Mouse (Mus musculus): ENCODE results near the gene Vsig1.

Gene Vsig1

DNA sequence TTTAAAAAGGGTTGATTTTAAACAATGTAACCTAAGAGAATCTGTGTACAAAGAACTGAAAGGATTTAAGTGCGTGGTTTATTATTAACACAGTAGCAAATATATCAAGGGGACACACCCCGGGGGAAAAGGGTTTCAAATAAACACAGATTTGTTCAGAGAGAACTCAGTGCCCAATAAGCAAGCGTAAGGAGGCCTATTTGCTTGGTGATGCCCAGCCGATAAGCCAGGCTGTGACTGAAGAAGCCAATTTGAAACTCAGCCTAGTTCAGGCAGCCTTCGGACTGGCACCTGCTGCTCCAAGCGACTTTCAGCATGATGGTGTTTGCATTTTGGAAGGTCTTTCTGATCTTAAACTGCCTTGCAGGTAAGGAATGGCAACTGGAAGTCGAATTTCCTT, at the start of gene Vsig1:
TSS of gene Vsig1 (plus strand) at position 249 of the 400 bp plus-strand sequence.
- no peak for TF ChIP-seq GATA4 (IDR thresholded peaks at IDR 0.05; ENCODE audit: insufficient replicate concordance, low read length)

DNA sequence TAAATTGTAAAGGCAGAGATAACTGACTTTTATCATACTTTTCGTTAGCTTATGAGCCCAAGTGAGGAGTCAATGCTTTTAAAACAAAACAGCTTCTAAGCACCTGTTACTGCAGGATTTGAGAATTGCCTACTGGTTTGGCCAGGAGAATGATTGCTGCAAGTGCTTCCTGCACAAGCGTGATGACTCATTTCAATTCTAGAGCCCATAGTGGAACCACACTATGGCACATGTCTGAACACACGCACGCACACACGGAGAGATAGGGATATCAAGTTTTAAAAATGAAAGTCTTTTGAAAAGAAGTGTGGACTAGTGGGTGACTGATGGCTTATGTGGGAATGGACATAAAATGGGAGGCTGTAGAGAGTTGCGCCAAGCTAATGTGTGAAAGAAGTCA, 44.6 kb upstream of the Vsig1 start:
- TF ChIP-seq GATA4 (IDR thresholded peaks at IDR 0.05; ENCODE audit: insufficient replicate concordance, low read length): no peak

DNA sequence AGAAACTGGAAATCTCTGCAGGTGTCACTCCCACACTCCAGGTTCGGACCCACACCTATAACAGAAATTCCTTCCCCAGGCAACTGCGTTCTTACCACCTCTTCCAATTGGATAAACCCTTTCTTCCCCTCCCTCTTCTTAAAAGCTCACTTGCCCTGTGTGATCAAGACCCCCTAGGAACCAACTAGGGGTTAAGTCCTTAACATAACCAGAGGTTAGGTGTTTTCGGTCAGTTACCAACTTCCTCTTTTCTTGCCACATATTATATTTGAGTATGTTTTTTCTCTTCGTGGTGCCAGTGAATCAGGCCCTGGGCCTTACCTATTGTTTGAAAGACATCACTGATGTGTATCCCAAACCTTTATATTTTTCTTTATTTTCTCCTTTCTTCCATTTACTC, 44.0 kb upstream of the Vsig1 start:
- no peak for TF ChIP-seq GATA4 (IDR thresholded peaks at IDR 0.05; ENCODE audit: insufficient replicate concordance, low read length)

DNA sequence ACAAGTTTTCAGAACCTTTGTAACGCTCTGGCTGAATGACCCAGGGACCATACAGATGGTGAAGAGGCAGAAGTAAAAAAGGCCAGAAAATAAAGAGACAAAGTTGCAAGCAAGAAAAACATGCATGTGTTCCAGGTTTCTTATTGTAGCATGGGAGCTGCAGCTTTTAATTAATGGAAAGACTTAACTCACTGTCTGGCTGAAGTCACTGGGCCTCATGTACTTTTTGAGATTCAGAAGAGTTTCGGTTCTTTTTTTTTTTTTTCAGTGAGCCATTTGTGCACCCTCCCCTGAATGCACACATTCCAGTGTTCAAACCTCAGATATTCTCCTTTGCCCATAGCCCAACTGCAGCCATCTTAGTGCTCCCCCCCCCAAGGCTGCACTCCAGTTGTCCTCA, 20.2 kb upstream of the Vsig1 start:
- no peak for TF ChIP-seq GATA4 (IDR thresholded peaks at IDR 0.05; ENCODE audit: insufficient replicate concordance, low read length)

DNA sequence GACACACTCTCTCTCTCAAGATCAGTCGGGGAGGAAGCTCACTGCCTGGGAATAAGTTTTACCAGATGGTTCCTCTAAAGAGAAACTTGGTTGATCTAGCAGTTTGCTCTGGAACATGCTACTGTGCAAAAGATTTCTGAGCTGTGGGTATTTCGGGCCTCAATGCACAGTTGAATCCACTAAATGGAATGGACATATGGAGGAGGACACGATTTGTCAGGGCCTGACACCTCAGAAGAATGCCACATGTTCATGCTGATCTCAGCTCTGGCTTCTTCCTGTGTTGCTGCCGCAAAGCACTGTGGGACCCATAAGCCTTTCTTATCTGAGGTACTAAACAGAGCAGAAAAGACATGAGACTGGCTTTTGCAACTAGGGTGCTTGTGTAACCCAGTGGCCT, 15.6 kb upstream of the Vsig1 start:
- no peak for TF ChIP-seq GATA4 (IDR thresholded peaks at IDR 0.05; ENCODE audit: insufficient replicate concordance, low read length)

DNA sequence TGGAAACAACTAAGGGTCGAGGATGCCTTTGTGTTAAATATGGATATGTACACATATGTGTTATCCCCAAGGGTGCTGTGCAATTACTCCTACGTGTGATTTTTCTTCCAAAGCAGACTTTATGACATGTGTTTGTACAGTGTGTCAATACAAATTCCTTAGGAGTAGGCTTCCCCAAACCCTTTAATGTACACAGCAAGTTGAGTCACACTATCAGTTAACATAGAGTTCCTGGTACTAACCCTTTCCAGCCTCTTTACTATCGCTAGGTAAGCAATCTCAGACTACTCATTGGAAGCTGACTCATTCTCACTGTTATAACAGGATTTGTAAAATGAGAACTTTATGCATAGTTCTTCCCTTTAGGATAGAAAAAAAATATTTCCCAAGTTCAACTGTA, 3.9 kb upstream of the Vsig1 start:
- no peak for TF ChIP-seq GATA4 (IDR thresholded peaks at IDR 0.05; ENCODE audit: insufficient replicate concordance, low read length)

DNA sequence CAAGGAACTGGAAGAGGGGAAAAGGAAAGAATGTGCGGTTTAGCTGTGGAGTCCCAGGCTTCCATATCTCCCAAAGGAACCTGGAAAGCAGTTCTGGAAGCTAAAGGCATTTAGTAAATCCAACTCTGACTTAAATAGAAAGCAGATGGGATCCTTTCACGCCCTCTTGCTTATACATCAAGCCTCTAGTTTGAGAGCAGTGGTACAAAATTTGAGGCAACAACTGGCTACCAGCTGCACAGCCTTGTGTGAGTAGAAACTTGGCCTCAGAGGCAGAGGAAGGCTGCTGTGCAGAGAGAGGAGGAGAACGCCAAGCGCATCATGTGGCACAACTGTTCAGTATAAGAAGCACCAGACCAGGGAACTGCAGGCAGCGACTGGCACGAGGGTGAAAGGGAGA, 13.9 kb downstream of the Vsig1 start:
- no peak for TF ChIP-seq GATA4 (IDR thresholded peaks at IDR 0.05; ENCODE audit: insufficient replicate concordance, low read length)

DNA sequence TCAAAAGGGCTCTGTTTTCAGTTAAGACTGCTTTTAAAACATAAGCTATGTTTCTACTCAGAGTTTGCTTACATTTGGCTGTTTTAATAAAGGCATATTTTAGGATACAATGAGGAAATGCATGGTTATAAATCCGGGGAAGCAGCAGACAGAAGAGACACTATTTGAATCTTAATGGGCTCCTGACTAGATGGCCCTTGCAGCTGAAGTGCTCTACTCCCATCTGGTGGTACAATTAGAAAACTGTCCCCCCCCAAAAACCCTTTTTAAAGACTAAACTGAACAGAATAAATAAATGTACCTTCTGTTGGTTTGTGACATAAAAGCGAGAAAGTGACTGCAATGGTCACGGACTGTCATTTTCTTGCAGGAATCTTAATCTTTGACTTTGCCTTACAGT, 24.7 kb downstream of the Vsig1 start:
- TF ChIP-seq GATA4 (IDR thresholded peaks at IDR 0.05; ENCODE audit: insufficient replicate concordance, low read length): no peak

DNA sequence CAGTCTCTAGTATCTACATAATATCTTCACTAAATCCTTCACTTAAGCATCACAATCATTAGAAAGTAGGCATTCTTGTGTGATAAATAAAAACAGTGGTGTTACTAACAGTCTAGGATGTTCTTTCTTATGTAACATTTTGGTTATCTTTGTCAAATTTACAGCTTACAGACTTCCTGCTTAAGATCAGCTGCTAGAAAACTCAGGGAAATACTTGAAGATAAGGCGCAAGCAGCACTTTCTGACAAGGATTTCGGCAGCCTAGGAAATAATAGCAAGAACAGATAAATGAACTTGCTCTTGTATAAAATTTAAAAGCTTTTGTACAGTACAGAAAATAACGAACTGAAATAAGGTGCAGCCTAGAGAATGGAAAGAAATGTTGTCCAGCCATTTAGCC, 25.9 kb downstream of the Vsig1 start:
- TF ChIP-seq GATA4 (IDR thresholded peaks at IDR 0.05; ENCODE audit: insufficient replicate concordance, low read length): no peak

DNA sequence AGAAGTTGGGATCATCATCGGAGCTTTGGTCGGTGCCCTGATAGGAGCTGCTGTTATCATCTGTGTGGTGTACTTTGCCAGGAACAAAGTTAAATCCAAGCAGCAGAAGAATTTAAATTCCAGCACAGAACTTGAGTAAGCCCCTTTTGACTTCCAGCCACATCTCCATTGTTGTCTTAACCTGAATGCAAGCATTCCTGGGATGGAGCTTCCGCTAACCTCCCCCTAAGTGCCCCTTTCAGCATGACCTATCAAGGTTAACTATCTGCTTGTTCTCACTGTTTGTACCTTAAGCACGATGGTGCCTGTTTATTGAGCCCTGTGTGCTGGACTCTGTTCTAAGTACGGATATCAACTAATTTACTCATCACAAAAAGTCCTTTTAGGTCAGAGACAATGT, 28.9 kb downstream of the Vsig1 start:
- no peak for TF ChIP-seq GATA4 (IDR thresholded peaks at IDR 0.05; ENCODE audit: insufficient replicate concordance, low read length)

DNA sequence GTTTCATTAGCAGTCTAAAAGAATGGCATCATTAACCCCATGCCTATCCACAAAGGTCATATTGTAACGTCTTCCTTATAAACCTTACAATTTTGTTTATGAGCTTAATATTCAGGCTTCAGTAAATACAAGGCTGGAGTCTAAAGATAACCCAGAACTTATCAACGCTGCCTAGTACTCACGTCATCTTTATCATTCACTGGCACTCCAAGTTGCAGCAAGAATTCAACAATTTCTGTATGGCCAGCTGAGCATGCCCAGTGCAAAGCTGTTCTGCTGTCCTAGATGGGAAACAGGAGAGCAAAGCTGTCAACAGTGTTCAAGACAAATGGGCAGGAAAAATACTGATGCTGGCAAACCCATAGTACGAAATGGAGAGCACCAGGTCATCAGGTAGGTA, 46.2 kb downstream of the Vsig1 start:
- TF ChIP-seq GATA4 (IDR thresholded peaks at IDR 0.05; ENCODE audit: insufficient replicate concordance, low read length): no peak

DNA sequence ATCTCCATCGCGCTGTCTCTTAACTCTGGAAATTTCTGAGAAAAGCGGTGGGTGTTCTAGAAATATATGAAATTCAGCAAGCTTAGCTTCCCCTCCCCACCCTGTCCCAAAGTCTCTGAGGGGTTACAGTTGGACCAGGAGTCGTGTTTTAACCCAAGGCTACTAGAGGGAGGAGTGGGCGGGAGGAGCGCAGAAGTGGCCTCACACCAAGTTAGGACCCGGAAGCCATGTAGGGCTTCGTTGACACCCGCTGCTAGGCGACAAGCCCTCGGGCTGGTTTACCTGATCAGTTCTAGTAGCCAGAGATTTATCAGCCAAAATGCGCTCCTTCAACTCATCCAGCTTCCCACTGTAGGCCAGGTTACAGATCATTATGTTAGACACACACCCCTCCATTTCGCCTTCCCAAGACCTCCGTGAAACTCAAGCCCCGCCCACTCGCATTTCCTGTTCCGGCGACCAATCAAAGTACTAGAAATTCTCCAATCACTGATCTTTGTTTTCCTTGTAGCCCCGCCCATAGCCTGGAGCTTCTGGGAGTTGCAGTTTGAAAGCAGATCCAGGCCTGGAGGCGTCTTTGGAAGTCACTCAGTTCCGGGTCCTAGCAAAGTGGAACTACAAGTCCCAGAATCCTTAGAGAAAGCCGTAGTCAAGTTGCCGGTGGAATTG, 49.0 kb downstream of the Vsig1 start, which contains the start of the genes Psmd10 and Atg4a:
TSS of gene Psmd10 (minus strand) at position 457 of the 669 bp plus-strand sequence.
TSS of gene Atg4a (plus strand) at position 636 of the 669 bp plus-strand sequence.
- TF ChIP-seq GATA4 (IDR thresholded peaks at IDR 0.05; ENCODE audit: insufficient replicate concordance, low read length): no peak

DNA sequence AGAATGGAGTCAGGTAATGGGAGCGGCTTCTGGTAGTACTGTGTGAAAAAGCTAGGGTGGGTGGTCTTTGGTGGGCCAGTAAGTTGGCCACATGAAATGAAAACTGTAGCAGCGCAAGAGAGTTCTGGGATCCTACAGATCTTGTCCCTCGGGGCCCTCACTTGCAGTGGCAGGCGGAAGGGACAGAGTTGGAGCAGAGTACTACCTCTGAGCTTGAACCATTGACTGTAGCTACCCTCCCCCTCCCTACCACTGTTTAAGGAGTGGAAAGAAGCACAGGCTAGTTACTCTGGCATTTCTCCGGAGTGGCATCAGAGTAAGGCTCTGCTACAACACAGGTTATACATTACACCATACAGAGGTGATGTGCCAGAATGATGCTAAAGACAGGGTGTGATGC, 49.6 kb downstream of the Vsig1 start:
- no peak for TF ChIP-seq GATA4 (IDR thresholded peaks at IDR 0.05; ENCODE audit: insufficient replicate concordance, low read length)

DNA sequence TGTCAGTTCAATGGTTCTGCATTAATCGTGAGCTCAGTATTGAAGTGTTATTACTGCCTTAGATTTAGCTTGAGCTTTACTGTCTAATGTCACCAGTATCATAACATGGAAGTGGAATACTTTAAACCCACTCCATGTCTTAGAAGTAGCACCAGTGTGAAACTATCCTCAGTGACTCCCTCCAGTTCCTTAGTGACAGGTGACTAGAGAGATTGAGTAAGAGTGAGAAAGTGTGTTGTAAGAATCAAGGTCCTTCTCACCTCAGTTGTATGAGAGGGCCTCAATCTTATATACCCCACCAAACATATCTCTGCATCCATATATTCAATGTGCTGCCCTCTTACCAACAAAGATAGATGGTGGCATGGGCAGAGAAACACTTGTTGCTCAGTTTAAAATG, 71.5 kb downstream of the Vsig1 start:
- TF ChIP-seq GATA4 (IDR thresholded peaks at IDR 0.05; ENCODE audit: insufficient replicate concordance, low read length): no peak

DNA sequence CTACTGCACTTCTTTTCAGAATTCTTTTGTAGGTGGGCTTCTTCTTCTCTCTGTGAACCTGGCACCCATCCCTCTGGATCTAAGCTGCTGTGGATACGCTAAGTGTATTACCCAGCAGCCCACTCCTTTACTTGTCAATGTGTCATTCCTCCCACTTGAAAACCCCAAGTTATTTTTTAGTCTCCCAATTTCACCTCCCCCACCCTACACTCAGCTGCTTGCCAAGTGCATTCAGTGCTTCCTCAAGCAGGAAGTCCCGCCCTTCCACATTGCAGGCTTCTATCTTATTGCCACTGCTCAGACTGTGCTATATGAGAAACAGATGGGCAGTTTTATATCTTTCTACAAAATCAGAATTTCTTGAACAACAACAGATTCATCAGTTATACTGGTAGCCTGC, 72.1 kb downstream of the Vsig1 start:
- no peak for TF ChIP-seq GATA4 (IDR thresholded peaks at IDR 0.05; ENCODE audit: insufficient replicate concordance, low read length)

DNA sequence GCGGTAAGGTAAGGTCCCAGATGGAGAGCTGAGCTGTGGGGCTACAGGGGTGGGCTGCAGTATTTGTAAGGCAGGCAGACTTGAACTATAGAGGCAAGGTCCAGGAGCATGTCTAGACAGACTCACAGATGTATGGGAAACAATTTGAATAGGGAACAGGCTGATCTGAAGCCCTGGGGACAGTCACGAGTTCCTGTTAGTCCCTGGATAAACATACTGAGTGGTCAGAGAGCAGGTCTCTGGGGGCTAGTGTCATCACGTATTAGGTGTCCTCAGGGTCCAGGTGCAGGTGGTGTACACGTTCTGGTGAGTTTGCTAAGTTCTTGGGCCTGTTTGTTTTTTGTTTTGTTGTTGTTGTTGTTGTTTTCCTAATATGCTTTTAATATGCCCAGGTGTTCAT, 72.8 kb downstream of the Vsig1 start:
- TF ChIP-seq GATA4 (IDR thresholded peaks at IDR 0.05; ENCODE audit: insufficient replicate concordance, low read length): no peak

Measured in liver, adult (tissue).